Mouse (Mus musculus) R1 (cell line): ENCODE data around the gene Fbxl3.

ENCODE experiments used
- DNase-seq: peaks from one replicate; pipeline ENCODE4 v3.0.0-alpha.2; 2018; ENCODE audit warnings: low read depth, low spot score

The Fbxl3 gene

DNA sequence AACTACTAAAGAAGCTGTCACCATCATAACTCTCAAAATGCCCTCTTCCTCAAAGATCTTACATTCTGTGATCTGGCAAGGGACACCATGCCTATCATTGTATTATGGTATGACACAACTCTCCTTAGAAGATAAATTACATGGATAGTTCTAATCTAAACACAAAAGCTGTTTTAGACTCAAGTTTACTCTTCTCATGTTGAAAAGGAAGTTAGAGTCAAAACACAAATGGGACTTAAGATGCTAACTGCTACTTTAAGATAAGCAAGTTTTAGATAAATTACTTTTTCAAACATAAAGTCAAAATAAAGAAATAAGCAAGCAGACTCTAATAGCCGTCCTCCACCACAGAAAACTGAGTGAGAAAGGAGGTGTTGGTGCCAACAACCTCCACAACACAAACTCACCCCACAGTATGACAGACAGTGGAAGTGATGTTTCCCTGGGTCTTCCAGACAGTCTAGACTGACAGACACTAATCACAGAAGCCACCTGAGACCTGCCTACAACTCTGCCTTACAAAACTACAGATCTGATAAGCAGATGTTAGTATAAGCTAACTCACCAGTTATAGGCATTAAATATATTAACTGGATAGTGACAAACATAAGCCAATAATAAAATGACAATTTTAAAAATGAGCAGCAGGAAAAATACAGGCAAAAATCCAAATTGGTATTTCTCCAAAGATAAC is 13.4 kb downstream of the Fbxl3 start:
- DNase-seq, result no peak

- no peak for DNase-seq
Observed at GRCm38 (mm10) chr14:103079209-103079977, 20.0 kb downstream of the Fbxl3 start.

DNA sequence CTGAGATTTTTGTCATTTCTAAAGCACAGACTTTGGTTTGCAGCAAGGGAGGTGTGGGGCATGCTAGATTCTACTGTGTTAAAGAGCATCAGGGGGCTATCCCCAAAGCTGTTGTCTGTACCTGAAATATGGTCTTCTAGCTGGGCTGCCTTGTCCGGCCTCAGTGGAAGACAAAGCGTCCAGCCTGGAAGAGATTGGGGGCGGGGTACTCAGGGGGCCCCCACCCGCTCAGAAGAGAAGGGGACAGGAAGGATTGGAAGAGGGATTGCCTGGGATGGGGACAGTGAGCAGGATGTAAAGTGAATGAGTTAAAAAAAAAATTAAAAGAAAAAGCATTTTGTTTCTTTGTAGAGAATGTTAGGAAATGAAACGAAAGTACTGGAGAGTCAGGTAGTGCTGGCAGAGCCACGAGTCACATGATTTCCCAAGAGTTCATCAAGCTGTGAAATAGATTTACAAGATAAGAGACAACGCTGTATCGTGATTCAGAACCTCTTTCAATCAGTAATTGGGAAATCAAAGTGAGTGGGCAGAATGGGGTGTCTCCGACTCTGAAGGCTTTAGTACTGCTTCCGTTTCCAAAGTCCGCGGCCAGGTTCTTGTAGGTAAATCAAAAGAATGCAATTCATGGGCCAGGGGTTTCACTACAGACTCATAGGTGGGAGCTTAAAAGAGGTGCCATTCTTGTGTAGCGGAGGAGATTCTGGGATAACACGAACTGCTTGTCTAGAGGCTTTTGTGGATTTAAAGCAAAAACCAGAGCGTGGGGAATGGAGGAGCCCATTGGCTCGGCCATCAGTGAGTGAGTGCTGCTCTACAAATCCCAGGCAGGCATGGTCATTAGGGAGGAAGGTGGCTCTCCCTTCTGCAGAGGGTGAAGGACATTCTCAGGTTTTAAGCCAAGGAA is 21.1 kb downstream of the Fbxl3 start:
- DNase-seq, result peak; percentile 74

- DNase-seq, result no peak
Observed at GRCm38 (mm10) chr14:103077272-103078005, 21.9 kb downstream of the Fbxl3 start.

- DNase-seq, result no peak
Observed at GRCm38 (mm10) chr14:103075166-103075565, 24.2 kb downstream of the Fbxl3 start.

DNA sequence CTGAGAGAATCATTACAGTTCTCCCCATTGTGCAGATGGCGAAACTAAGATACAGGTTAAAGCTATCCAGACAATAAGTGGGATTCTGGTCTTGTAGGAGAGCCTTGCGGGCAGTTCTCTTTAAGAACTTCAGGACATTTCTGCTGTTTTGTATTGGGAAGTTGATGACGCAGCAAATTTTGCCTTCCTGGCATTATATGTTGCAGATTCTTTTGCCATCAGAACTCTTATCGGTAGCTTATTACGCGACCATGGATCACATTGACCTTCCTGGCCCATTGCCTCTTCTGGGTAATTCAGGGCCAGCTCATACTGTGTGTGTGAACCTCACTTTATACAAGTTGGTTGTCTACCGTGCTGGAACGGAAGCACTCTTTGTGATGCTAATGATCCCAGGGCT is 25.5 kb downstream of the Fbxl3 start:
- peak; percentile 78 for DNase-seq

GRCm38 (mm10) chr14:103072731-103073130 is 26.6 kb downstream of the Fbxl3 start:
- DNase-seq, result no peak

GRCm38 (mm10) chr14:103071471-103071870 is 27.9 kb downstream of the Fbxl3 start:
- no peak for DNase-seq

- no peak for DNase-seq
Observed at GRCm38 (mm10) chr14:103070790-103071189, 28.6 kb downstream of the Fbxl3 start.

- peak; percentile 91 for DNase-seq
Observed at GRCm38 (mm10) chr14:103069864-103070611, 29.3 kb downstream of the Fbxl3 start, which contains the start of gene Cln5. Cln5 (plus strand) TSS chr14:103070216.

DNA sequence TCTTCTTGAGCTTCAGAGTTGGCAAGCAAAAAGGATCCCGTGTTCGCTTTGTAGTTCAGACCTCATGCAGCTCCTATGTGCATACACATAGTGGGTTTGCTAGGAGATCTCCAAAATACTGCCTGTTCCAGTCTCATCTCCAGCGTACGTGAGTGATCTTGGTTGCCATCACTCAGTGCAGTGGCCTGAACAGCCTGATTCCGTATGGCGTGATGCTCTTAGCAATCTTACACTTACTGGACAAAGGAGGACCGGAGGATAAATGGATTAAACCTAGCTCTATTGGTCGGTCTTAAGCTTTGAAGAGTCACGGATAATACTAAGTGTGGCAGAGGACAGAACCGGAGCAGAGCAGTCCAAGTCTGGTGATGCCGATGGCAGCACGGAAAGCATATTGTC is 29.9 kb downstream of the Fbxl3 start:
- no peak for DNase-seq

GRCm38 (mm10) chr14:103065294-103066167 is 33.8 kb downstream of the Fbxl3 start:
- peak; percentile 82 for DNase-seq

- DNase-seq, result peak; percentile 93
Observed at GRCm38 (mm10) chr14:103059495-103059894, 39.9 kb downstream of the Fbxl3 start.

DNA sequence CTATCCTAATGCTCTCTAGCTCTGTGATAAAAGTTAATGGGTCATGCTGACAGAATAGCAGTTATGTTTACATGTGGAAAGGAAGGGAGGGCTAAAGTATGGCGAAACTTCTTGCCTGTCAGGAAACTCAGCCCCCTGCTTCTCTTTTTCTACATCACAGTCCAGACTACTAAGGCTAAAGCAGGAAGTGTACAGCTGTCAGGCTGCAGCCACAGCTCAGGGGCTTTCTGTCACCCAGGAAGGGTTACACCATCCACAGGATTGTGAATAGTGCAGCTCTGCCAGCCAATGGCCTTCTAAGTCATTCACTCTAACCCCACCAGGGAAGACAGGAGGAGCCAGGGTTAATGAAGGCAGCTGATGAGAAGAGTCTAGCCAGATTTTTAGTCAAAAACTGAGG is 40.4 kb downstream of the Fbxl3 start:
- peak; percentile 41 for DNase-seq

DNA sequence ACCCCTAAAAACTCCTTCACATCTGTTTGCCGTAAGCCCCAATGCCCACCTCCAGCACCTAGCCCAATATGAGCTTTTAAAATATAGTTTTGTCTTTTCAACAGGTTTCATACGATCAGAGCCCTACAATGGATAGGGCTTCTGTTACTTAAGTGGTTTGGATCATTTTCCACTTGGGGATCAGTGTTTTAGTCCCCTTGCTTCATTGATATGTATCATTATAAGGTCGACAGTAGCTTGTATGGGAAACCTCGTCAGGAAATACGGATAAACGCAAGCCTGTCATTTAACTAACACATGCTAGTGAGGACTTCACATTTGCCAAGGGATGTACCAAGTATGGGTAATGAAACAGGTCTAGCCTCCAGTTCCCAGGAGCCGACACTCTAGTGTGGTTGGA is 42.8 kb downstream of the Fbxl3 start:
- DNase-seq, result no peak

- no peak for DNase-seq
Observed at GRCm38 (mm10) chr14:103054731-103055130, 44.6 kb downstream of the Fbxl3 start.

GRCm38 (mm10) chr14:103051159-103051769 is 48.1 kb downstream of the Fbxl3 start:
- peak; percentile 88 for DNase-seq

DNA sequence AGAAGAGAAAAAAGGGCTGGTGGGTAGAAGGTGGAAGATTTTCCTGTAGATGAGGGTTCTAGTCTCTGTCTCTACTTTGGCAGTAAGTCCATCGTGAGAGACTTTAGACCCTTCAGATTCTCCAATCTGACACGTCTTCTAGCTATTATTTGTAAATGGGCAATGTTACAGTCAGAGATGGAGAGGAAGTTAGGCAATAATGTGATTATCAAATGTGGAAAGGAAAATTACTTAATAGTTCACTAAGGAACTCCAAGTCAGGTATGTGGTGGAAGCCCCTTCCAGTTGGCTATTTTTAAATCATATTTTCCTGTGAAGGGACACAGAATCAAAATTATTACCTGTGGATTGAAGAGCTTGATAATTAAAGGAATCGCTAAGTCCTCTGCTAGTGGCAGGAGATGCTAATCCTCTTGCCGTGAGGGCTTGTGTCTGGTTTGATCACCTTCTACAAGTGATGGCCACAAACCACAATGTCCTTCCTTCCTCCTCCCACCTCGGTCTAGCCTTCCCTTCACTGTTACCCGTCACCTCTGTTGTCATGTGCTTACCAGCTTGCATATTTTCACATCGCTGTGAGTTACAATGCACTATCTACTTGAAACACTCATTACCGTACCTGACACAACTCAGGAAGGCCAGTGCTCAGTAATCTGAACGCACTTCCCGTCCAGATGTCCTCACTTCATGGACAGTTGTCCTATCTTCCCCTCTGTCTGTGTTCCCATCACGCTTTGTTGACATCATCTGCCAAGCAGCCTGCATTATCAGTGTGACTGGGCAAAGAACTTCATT is 50.9 kb downstream of the Fbxl3 start:
- no peak for DNase-seq
